Mouse (Mus musculus) adrenal gland, postnatal 14 days (tissue): ENCODE results near the gene Hsf2bp. TPM values are rescaled to one million over a fixed set of nuclear protein-coding genes. Genes with fewer than 3 reads are reported as not detected.

Experiments used
- DNase-seq: peaks from one replicate; pipeline ENCODE4 v3.0.0; 2021; ENCODE audit warnings: mixed read lengths
- long read RNA-seq, 2 experiments: library from polyadenylated mRNA; stranded (forward); transcript quantifications; one replicate each; pipeline ENCODE4 v2.0.0; 2021
- total RNA-seq: library from RNA; stranded (reverse); gene quantifications from 2 replicates; pipeline ENCODE4 v1.2.3, GENCODE M21; 2021

Hsf2bp gene
- total RNA-seq, result 0.78 and 0.83 TPM in 2 replicates
- long read RNA-seq, experiment 1, partial matches to known transcripts, result 0 of 3 reads
- long read RNA-seq, experiment 1, other reads (novel, unspliced or antisense), result 3 of 3 reads
- long read RNA-seq, experiment 2, partial matches to known transcripts, result 0 of 1 reads
- long read RNA-seq, experiment 2, other reads (novel, unspliced or antisense), result 1 of 1 reads

DNA sequence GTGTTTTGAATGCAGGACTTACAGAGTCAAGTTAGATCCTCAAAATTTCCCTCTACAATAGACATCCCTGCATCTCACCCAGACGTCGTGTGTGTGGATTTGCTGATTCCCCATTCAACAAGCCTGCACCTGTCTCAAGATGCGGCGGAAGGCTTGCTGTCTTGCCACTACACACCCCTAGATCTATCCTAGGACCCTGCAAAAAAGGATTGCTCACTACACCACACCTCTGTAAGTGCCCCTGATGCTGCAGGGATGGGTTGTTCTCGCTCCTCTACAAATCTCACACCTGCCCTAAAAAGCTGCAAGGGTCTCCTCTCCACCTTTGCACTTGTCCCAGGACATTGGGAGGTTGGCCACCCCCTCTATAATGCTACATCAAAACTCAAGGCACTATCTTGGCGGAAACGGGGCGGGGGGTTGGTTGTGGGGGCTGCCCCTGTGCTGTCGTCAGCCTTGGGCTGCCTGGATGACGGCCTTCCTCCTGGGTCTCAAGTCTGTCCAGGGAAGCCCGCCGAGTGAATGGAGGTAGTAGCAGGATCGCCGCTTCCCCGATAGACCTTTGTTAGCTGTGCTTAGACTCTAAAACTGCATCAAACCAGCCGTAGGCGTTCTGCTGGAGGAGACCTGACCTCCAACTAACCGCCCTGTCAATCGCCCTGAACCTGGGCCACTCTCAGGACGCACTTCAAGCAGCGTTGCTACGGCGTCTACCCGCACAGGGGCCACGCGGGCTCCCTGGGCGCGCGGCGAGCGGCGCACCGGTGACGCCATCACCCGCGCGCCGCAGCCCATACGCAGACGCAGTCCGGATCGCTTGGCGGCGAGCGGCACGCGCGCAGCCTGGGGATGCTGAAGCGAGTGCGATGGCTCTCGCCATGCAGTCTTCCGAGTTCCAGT lies at the start of gene Hsf2bp, which contains the start of gene Rrp1b:
TSS of gene Hsf2bp (minus strand) at position 741 of the 900 bp plus-strand sequence.
TSS of gene Rrp1b (plus strand) at position 492 of the 900 bp plus-strand sequence.
- DNase-seq, result peak; percentile 87

DNA sequence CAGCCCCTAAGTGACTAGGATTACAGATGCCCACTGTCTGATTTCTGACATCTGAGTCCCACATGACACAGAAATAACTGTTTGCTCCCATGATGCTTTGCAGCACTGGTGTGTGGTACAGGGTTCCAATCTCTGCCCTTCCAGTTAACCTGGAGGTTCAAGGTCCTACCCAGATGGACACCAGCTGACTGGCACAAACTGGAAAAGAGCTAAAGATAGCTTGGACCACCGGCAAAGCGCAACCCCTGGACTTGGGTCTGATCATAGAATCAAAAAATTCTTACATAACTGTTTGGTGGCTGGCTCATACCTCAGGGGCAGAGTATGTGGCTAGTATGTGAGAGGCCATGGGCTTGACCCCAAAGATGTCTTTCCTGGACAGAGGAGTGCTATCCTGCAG lies 47.2 kb upstream of the Hsf2bp start:
- DNase-seq, result no peak

DNA sequence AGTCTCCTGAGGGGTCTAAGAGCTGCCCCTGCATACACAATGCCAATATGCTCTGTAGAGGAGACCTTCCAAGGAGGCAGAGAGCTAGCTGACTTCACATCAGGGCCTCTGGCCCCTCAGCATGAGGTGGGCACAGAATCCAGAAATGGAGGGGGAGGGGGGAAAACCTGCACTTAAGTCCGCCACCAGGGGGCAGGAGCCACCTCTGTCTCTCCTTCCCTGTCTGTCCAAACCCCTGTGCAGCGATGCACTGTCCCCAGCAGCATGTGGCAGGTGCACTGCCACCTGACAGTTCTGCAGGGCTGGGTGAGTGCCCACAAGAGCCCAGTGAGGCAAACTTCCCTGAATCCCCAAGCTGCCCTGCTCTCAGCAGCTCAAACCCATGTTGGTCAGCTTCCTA lies 39.0 kb upstream of the Hsf2bp start:
- peak; percentile 76 for DNase-seq

DNA sequence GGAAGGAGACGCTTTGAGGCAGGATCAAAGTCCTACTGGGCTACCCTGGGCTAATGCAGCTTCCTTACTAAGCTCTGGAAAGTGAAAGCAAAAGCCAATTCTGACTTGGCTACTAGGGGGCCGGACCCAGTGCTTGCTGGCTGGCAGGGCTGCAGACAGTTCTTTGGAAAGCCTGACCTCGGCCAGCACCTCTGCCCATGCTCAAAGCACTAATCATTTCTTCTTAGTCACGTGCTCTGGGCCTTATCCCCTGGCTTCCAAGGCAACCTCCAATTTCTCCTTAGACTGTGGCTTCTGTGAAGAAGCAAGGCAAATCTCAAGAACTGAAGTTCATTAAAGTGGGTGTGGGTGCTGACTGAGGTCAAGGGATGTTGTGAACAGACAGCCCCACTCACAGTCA lies 38.5 kb upstream of the Hsf2bp start:
- peak; percentile 52 for DNase-seq

DNA sequence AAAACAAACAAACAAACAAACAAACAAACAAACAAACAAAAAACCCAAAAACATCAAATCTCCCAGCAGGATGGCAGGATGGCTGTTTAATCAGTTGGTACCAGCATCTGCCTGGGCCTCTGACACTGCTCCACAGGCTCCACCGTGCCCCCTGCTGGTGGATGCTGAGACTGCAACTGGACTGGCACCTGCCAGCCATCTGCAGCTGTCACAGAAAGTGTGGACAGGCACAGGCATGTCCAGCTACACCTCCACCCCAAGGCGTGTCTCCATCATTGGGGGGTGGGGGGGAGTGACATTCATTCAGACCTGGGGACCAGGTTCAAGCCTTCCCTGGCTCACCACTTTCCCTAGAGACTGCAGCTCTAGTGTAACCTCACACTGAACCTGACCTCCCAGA lies 37.2 kb upstream of the Hsf2bp start:
- peak; percentile 94 for DNase-seq

DNA sequence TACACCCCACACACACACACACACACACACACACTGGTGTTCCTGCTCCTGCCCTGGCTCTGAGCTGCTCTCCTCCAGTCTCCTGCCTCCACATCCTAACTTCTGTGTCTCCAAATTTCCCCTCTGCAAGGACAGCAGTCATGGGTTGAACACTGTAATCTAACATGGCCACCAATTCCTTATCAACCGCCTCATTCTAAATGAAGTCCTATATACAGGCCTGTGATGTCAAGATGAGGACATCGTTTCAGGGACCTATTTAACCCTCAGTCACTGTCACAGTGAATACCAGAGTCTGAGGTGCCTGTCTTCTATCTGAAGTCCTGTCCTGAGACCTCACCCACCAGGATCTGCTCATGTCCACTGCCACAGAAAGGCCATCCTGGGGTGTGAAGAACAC lies 32.7 kb upstream of the Hsf2bp start:
- DNase-seq, result no peak

DNA sequence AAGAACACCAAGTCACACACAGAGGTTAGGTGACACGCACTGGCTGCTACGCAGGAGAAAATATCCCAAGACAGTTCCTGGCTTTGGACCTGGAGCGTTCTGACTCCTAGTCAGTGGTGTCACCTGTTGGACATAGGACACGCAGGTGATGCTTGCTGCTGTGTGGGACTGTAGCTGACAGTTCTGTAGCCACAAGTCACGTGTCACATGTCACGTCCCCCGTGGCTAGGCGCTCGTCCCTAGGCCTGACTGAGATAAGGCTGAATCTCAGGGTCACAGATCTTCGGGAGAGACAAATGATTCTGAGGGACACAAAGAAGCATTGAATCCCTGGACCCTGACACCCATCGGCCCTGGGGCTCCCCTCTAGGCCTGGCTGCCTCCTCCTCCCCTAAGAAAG lies 32.2 kb upstream of the Hsf2bp start:
- peak; percentile 68 for DNase-seq

DNA sequence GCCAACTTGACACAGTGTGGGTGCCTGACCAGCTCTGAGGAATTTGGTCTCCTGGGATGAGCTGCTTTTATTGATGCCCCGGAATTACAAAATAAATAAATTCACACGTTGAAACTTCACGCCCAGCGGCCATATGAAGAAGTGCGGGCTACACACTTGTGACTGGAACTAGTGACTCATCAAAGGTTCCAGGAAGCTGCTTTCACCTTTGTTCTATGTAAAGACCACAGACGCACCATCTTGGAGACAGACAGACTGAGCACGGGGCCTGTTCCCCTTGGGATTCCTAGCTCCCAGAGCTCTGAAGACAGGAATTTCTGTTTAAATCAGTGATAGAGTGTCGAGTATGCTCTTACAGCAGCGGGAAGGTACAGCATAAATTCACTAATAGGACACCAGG lies 31.4 kb upstream of the Hsf2bp start:
- no peak for DNase-seq

DNA sequence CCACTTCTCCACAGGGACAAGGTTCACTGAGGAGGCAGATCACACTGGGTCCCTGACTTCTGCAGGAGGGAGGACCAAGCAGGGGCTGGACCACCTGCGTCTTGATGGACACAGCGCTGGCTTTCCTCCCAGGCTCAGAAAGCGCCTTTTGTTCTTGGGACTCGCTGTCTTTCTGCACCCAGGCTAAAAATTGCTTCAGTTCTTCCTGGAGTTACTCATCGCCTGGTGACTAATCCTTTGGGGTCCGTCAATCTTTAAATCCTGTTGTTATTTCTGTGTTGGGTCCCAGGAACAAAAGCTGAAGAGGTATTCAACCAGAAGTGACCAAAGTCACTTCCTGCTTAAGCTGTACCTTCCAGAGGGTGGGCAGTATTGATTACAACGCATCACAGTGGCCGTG lies 28.6 kb upstream of the Hsf2bp start:
- peak; percentile 31 for DNase-seq

DNA sequence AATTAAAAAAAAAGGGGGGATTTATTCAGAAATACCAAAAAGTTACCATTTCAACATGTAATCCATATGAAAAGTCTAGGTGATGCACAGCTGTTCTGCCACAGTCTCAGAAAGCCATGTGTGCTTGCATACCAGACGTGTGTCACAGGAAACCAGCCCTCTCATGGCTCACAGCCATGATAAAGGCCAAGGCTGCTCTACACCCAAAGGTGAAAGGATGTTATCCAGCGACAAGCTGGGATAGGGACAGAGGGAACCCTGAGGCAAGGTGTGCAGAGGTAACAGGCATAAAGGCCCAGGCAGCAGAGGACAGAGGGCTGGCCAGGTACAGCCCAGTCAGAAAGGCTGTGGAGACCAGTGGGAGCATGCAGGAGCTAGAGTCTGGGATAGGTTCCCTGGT lies 27.5 kb upstream of the Hsf2bp start:
- peak; percentile 9 for DNase-seq

DNA sequence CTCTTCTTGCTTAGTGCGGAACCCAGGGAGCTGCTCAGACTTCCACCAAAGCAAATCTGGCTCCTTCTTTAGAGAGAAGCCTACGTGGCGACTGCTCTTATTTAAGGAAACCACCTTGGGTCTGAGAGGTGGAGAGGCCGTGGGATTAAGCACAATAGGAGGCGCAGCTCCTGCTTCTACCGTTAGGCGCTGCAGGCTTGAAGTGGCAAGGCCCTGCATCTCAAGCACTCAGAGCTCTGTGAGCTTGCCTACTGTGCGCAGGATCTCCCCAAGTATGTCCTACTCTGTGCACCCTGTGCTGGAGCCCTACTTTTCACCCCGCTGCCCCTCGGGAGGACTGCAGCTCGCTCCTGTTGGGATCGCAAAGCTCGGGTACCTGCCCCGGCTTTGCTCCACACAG lies 25.1 kb upstream of the Hsf2bp start:
- no peak for DNase-seq

DNA sequence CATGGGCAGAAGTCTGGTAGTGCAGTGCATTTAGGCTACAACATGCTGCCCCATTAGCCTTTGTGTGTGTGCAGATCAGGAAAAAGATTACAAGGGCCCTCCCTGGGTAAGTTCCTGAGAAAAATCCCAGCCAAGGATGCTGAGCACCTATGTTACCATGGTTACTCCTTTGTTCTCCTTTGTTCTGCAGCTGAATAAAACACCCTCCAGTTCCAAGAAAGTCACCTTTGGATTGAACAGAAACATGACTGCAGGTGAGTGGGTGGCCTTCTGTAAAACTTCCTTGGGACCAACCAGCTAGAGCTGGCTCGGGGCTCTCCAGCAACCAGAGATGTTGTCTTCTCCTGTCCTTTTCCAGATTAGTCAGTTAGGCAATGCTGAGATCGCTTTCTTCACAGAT lies 22.9 kb upstream of the Hsf2bp start:
- DNase-seq, result no peak

DNA sequence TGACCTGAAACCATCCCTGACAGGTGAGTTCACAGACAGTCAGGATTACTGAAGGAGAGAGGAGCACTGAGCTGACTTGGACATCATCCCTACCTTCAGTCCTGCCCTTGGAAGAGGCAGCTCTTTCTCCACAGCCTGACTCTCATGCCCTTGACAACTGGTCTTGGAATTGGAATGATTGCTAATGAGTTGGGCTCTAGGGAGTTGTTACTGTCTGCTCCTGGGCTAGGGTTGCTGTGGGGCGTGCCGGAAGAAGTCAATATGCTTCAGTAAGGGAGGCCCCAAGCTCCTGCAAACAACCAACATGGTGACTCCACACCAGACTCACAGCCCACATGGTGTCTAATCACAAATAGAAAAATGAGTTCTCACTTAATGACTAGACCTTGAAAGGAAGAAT lies 21.7 kb upstream of the Hsf2bp start:
- no peak for DNase-seq

DNA sequence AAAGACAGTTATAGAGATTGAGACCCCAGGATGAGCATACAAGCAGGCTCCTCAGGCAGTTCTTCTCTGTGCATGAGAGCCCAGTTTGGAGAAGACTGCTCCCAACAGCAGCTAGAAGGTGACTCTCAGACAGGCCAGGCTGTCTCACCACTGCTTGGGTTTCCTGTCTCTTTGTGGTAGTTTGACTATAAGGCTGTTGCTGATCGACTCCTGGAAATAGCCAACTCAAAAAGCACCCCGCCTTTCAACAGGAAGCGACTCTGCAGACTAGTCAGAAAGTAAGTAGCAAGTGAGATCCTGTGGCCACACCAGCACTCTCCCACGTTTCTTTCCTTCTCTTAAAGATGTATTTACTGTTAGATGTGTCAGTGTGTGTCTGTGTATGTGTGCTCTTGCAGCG lies 17.5 kb upstream of the Hsf2bp start:
- no peak for DNase-seq

DNA sequence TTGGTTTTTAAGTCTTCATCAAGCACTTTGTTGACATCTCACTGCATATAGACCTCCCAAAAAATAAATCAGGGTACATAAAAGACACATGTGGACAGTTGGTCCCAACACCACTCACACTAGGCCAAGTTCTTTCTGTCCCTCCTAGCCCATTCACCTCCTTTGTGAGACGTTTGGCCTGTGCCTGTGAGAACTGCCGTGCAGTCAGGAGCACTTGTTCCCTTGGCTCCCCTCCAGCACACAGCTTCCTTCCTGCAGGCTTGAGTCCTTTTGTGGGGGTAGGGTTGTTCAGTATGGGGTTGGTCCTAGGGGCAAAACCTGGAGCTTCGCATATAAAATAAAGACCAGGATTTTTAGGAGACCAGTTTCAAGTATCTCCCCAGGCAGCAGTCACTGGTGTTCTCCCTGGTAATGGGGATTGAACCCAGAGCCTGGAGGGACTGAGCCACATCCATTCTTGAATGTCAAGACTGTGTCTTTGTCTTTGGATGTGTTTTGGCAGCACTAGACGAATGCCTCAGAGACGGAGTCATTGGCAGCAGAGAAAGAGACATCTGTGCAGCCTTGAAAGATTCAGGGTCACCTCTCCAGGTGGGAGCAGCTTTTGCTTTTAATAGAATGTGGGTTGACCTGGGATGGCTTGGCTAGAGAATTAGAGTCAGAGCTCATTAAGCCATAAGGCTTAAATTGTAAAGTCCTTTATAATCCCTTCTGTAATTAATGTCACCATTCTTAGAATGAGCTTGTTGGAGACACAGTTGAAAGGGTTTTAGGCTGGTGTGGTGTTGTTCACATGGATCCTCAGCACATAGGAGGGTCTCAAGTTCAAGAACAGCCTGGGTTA lies 16.3 kb upstream of the Hsf2bp start:
- no peak for DNase-seq

DNA sequence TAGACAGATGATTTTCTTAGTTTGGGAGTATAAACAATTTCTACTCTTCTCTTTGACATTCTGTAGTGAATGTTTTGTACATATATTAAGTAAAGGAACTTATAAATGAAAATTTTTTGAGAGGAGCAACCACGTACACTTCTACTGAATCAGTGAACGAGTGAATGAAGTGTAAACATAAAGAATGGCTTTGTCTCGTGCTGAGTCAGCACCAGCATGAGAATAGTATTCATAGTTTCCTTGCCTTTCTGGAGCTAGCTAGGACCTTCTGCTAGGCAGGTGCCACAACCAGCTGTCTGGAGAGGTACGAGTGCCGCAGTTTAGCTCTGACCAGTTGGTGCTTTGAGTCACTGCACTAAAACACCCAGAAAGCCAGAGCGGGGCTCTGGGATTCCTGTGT lies 14.5 kb upstream of the Hsf2bp start:
- no peak for DNase-seq

DNA sequence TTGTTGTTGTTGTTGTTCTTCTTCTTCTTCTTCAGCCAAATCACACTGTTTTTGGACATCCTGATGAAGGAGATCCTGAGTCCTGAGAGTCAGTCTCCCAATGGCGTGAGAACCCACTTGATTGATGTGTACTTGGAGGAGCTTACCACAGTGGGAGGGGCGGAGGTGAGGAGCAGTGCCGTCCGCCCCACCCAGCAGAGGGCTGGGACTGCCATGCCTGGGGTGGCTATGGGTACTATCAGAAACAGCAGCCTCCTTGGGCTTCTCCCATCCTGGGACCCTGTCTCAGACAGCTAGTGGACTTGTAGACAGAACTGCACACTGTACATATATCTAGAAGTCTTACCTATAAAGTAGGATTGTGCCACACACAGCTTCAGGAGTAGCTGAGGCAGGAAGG lies 13.8 kb upstream of the Hsf2bp start:
- DNase-seq, result no peak

DNA sequence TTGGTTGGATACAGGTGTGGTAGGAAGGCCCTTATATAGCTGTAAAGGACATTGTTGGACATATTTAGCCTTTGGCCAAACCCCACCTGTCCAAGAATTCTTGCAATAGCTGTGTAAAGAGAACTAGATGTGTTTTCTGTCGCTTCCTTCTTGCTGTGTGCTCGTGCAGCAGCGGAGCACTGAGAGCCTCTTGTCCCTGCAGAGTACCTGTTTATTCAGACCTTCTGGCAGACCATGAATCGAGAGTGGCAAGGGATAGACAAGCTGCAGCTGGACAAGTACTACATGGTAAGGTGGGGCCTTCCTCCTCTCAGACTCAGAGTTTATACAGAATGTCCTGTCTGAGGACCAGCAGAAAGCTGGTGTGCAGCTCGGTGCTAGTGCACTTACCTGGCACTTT lies 12.2 kb upstream of the Hsf2bp start:
- no peak for DNase-seq

DNA sequence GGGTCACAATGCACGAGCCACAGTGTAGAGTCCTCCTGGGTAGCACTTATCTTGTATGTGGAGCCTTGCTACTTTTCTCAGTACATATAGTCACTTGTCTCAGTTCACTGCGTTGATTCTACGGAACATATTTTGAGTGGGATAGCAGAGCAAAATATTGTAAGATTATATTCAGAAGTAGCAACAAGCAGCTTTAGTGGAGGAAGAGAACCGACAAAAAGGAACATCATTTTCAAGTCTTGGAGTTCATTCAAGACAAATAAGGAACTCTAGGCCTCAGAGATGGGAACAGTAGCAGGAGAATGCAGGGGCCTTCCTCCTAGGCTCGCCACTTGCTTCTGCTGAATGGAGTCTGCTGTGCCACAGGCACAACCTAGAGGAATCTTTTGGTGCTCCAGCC lies 10.4 kb upstream of the Hsf2bp start:
- DNase-seq, result no peak

DNA sequence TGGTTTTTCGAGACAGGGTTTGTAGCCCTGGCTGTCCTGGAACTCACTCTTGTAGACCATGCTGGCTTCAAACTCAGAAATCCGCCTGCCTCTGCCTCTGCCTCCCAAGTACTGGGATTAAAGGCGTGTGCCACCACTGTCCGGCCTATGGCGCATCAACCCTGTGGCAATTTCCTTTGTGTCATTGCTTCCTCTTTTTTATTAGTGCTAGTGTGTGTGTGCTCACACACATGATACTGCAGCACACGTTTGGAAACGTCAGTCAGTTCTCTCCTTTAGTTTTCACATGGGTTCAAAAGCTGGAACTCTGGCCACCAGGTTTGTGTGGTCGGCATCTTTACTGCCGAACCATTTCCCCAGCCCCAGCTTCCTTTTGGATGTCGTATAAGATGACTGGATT lies 4.1 kb upstream of the Hsf2bp start:
- no peak for DNase-seq

DNA sequence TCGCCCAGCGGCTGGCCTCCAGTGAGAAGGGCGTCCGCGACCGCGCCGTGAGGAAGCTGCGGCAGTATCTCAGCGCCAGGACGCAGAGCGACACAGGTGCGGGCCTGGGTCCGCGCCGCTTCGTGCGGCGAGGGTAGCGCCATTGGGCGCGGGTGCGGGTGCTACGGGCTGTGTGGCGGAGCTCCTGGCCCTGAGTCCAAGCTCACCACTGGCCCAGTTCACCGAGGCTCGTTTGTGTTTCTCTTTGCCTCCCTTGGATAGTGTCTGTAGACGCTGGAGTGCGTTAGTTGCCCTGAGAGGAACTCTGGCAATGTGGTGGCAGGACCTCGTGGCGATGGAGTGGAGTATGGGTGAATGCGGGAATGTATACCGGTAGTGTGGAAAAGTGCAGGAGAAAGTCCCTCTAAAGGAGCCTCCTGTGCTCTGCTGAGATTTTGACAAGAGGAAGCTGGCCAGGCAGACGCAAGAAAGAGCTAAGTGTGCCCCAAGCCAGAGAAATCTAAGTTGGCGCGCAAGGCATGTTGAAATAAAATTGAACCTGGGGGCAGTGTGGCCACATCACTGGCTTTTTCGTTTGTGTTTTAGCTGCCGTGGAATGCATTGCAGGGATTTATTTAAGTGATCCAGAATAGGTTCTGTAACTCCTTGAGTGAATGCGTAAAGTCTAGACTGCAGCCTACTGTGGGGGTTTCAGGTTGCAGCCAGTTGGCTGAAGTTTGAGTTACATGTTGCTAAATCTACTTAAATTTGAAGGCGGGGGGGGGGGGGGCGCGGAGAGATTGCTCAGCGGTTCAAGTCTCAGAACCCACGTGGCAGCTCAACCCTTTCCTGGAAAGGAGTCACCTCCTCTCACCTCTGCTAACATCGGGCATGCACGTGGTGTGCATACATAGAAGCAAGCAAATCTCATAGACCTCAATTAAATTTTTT lies 625 bp upstream of the Hsf2bp start:
- DNase-seq, result peak; percentile 22

DNA sequence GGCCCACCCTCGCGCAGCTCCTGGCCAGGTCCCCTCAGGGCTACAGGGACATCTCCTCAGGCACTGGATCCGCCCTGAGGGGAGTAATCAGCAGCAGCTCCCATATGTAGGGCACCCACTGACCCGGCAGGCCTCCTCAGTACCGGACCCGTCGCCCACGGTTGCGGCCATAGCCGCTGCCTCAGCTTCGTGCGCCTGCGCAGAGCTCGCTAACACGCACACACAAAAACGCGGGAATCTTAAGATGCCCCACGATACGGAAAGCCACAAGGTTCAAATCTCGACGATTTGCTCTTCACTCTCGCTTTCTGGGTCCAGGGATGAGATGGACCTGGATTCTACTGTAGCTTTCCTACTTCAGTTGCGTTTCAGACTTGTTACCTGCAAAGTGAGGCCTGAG lies 1.8 kb downstream of the Hsf2bp start:
- no peak for DNase-seq
